7 mouse cellular contexts compared by ENCODE assay signal in genomic region chr5:134027316-134027966, GRCm38 (mm10).
A peak's percentile ranks its signal among the peaks of the same experiment; 100 is the strongest.
DNase-seq lines count a peak whose midpoint lies in the region; ATAC-seq lines count a peak whose summit lies in the region.

No protein-coding gene starts in this region.

- 0 out of 2 replicates have a peak overlapping the region, but pooled peaks have one; percentile 7 for H3K27ac ChIP-seq in neural tube, embryonic 12.5 days

- H3K4me3 ChIP-seq in neural tube, embryonic 12.5 days, result no peak overlapping the region

- H3K4me2 ChIP-seq in neural tube, embryonic 12.5 days (replicated peaks), result peak overlapping the region; percentile 27; the same call in 1 of the 2 replicates

- no peak overlapping the region for H3K9ac ChIP-seq in neural tube, embryonic 12.5 days

- ATAC-seq in neural tube, embryonic 12.5 days (ENCODE audit: low FRiP score, low read depth), result no peak
- no peak for ATAC-seq in megakaryocyte, adult 5-6 weeks (ENCODE audit: poor library complexity, severe bottlenecking)

- peak; percentile 21 to 40 for DNase-seq in layer of hippocampus, postnatal 14 days (ENCODE audit: low spot score in 2 of 2)
- DNase-seq in layer of hippocampus, adult 11-12 months (ENCODE audit: low spot score), result no peak
- peak; percentile 40 for DNase-seq in cerebellum, adult 8-10 months
- peak; percentile 17 for DNase-seq in gastrocnemius, adult 18-20 months (ENCODE audit: low spot score)
- DNase-seq in spleen, postnatal 4 days (ENCODE audit: low spot score in 2 of 2), result no peak

- no peaks in the 10 kb centered on the region for H3K36me3 ChIP-seq in neural tube, embryonic 12.5 days

- 27% methylated on average over 11 of the region's 11 CpGs for WGBS in neural tube, embryonic 12.5 days

- H3K9me3 ChIP-seq in neural tube, embryonic 12.5 days, result no peaks in the 10 kb centered on the region

- peaks cover 5% of the 10 kb centered on the region; the same call in 1 of the 2 replicates for H3K4me1 ChIP-seq in neural tube, embryonic 12.5 days

- H3K27me3 ChIP-seq in neural tube, embryonic 12.5 days (replicated peaks), result no peaks in the 10 kb centered on the region

Comparison
In these comparisons a context has a peak if more than half of its experiments do, and no peak if none do; other contexts are left out.
1. DNase-seq: peak in layer of hippocampus, postnatal 14 days (2 of 2), cerebellum, adult 8-10 months (single experiment) and gastrocnemius, adult 18-20 months (single experiment); none in layer of hippocampus, adult 11-12 months (single experiment) and spleen, postnatal 4 days (0 of 2).